Mouse (Mus musculus): ENCODE data around the gene Prpf38a. TPM values are rescaled to one million over a fixed set of nuclear protein-coding genes. Genes with fewer than 3 reads are reported as not detected.
A peak's percentile ranks its signal among the peaks of the same experiment; 100 is the strongest.

Prpf38a gene
- polyA plus RNA-seq (2014; fragmentation: Nextera tagmentation; extraction: Ambion mirVana) = 52.7 and 59.8 TPM in 2 replicates

GRCm38 (mm10) chr4:108578840-108579742 lies at the start of gene Prpf38a, which contains the start of gene Orc1:
Gene Prpf38a (minus strand): TSS chr4:108579336.
Gene Orc1 (plus strand): TSS chr4:108579423.
- Histone ChIP-seq H3K4me2 (ENCODE audit: low read length) (peak within 1 kb of the TSS; percentile 86), H3K27me3 (ENCODE audit: control insufficient read depth, insufficient read depth, low read length) (no peaks in the 10 kb centered on the region)
- peak; percentile 99 for ATAC-seq (ENCODE audit: insufficient number of reproducible peaks, insufficient read depth, low FRiP score, low read depth)

GRCm38 (mm10) chr4:108627066-108627465 lies 47.9 kb upstream of the Prpf38a start:
- H3K4me3 ChIP-seq (ENCODE audit: control insufficient read depth in 1 of 2, insufficient read depth in 1 of 2, low read depth in 1 of 2, low read length in 2 of 2) = no peak overlapping the region
- 68% methylated on average over 5 of the region's 5 CpGs for WGBS
- H3K36me3 ChIP-seq (ENCODE audit: control insufficient read depth, insufficient read depth, low read length) = peaks cover 88% of the 10 kb centered on the region
- no peaks in the 10 kb centered on the region for H3K9me3 ChIP-seq (ENCODE audit: control insufficient read depth, low read length)
- H3K4me1 ChIP-seq (ENCODE audit: control insufficient read depth in 2 of 2, insufficient read depth in 2 of 2, low read length in 2 of 2) = no peaks in the 10 kb centered on the region
- no peak overlapping the region for H3K27ac ChIP-seq (replicated peaks in 1 of 2; ENCODE audit: control insufficient read depth in 1 of 2, insufficient read depth in 1 of 2, low read depth in 2 of 2, low read length in 2 of 2)
- H3K27me3 ChIP-seq (ENCODE audit: control insufficient read depth, insufficient read depth, low read length) = no peaks in the 10 kb centered on the region
- ATAC-seq (ENCODE audit: insufficient number of reproducible peaks, insufficient read depth, low FRiP score, low read depth) = no peak
- H3K4me2 ChIP-seq (ENCODE audit: low read length) = no peak overlapping the region
- no peak overlapping the region for H3K9ac ChIP-seq (ENCODE audit: low read length)

More at GRCm38 (mm10) chr4:108578840-108579742, at the start of gene Prpf38a, which contains the start of gene Orc1:
- peak within 1 kb of the TSS; percentile 72 to 84 for H3K27ac ChIP-seq (replicated peaks in 1 of 2; ENCODE audit: control insufficient read depth in 1 of 2, insufficient read depth in 1 of 2, low read depth in 2 of 2, low read length in 2 of 2)
- H3K9me3 ChIP-seq (ENCODE audit: control insufficient read depth, low read length) = no peaks in the 10 kb centered on the region
- peak within 1 kb of the TSS; percentile 92 to 98 for H3K4me3 ChIP-seq (ENCODE audit: control insufficient read depth in 1 of 2, insufficient read depth in 1 of 2, low read depth in 1 of 2, low read length in 2 of 2)
- H3K9ac ChIP-seq (ENCODE audit: low read length) = peak within 1 kb of the TSS; percentile 86
- H3K4me1 ChIP-seq (ENCODE audit: control insufficient read depth in 2 of 2, insufficient read depth in 2 of 2, low read length in 2 of 2) = peaks cover 2 to 19% of the 10 kb centered on the region in 2 experiments; a peak in 3 of 4 replicates
- peaks cover 24% of the 10 kb centered on the region for H3K36me3 ChIP-seq (ENCODE audit: control insufficient read depth, insufficient read depth, low read length)
- under 1% methylated on average over 64 of the region's 64 CpGs for WGBS

- H3K27me3 ChIP-seq (ENCODE audit: control insufficient read depth, insufficient read depth, low read length) = no peaks in the 10 kb centered on the region
These were observed 42.4 kb upstream of the Prpf38a start for GRCm38 (mm10) chr4:108621504-108621903.

GRCm38 (mm10) chr4:108620536-108620935 lies 41.4 kb upstream of the Prpf38a start:
- WGBS = 12% methylated on average over 8 of the region's 8 CpGs
- peak overlapping the region; percentile 88 for H3K4me2 ChIP-seq (ENCODE audit: low read length)
- peaks cover 24% of the 10 kb centered on the region for H3K36me3 ChIP-seq (ENCODE audit: control insufficient read depth, insufficient read depth, low read length)
- ATAC-seq (ENCODE audit: insufficient number of reproducible peaks, insufficient read depth, low FRiP score, low read depth) = no peak
- no peaks in the 10 kb centered on the region for H3K9me3 ChIP-seq (ENCODE audit: control insufficient read depth, low read length)
- H3K9ac ChIP-seq (ENCODE audit: low read length) = peak overlapping the region; percentile 92
- peaks cover 7 to 15% of the 10 kb centered on the region in 2 experiments for H3K4me1 ChIP-seq (ENCODE audit: control insufficient read depth in 2 of 2, insufficient read depth in 2 of 2, low read length in 2 of 2)
- H3K27ac ChIP-seq (replicated peaks in 1 of 2; ENCODE audit: control insufficient read depth in 1 of 2, insufficient read depth in 1 of 2, low read depth in 2 of 2, low read length in 2 of 2) = peak overlapping the region; percentile 60 to 78
- H3K27me3 ChIP-seq (ENCODE audit: control insufficient read depth, insufficient read depth, low read length) = no peaks in the 10 kb centered on the region
- H3K4me3 ChIP-seq (ENCODE audit: control insufficient read depth in 1 of 2, insufficient read depth in 1 of 2, low read depth in 1 of 2, low read length in 2 of 2) = peak overlapping the region; percentile 67 to 83

More at GRCm38 (mm10) chr4:108621504-108621903, 42.4 kb upstream of the Prpf38a start:
- Histone ChIP-seq H3K9me3 (ENCODE audit: control insufficient read depth, low read length) (no peaks in the 10 kb centered on the region), H3K4me1 (ENCODE audit: control insufficient read depth in 2 of 2, insufficient read depth in 2 of 2, low read length in 2 of 2) (peaks cover 7 to 15% of the 10 kb centered on the region in 2 experiments), H3K4me2 (ENCODE audit: low read length) (no peak overlapping the region), H3K36me3 (ENCODE audit: control insufficient read depth, insufficient read depth, low read length) (peaks cover 33% of the 10 kb centered on the region), H3K9ac (ENCODE audit: low read length) (no peak overlapping the region), H3K4me3 (ENCODE audit: control insufficient read depth in 1 of 2, insufficient read depth in 1 of 2, low read depth in 1 of 2, low read length in 2 of 2) (no peak overlapping the region), H3K27ac (replicated peaks in 1 of 2; ENCODE audit: control insufficient read depth in 1 of 2, insufficient read depth in 1 of 2, low read depth in 2 of 2, low read length in 2 of 2) (no peak overlapping the region)
- no peak for ATAC-seq (ENCODE audit: insufficient number of reproducible peaks, insufficient read depth, low FRiP score, low read depth)
- 91% methylated on average over 6 of the region's 6 CpGs for WGBS

- Histone ChIP-seq H3K27ac (replicated peaks in 1 of 2; ENCODE audit: control insufficient read depth in 1 of 2, insufficient read depth in 1 of 2, low read depth in 2 of 2, low read length in 2 of 2) (peak within 1 kb of the TSS; percentile 78 to 84), H3K9me3 (ENCODE audit: control insufficient read depth, low read length) (no peaks in the 10 kb centered on the region), H3K4me1 (ENCODE audit: control insufficient read depth in 2 of 2, insufficient read depth in 2 of 2, low read length in 2 of 2) (peaks cover 7 to 15% of the 10 kb centered on the region in 2 experiments), H3K36me3 (ENCODE audit: control insufficient read depth, insufficient read depth, low read length) (peaks cover 16% of the 10 kb centered on the region), H3K27me3 (ENCODE audit: control insufficient read depth, insufficient read depth, low read length) (no peaks in the 10 kb centered on the region), H3K4me2 (ENCODE audit: low read length) (peak within 1 kb of the TSS; percentile 88), H3K9ac (ENCODE audit: low read length) (peak within 1 kb of the TSS; percentile 92), H3K4me3 (ENCODE audit: control insufficient read depth in 1 of 2, insufficient read depth in 1 of 2, low read depth in 1 of 2, low read length in 2 of 2) (peak within 1 kb of the TSS; percentile 67 to 83)
- WGBS = under 1% methylated on average over 79 of the region's 86 CpGs
- peak; percentile 92 for ATAC-seq (ENCODE audit: insufficient number of reproducible peaks, insufficient read depth, low FRiP score, low read depth)
These were observed 40.6 kb upstream of the Prpf38a start, which contains the start of gene Cc2d1b for GRCm38 (mm10) chr4:108619587-108620341. Gene Cc2d1b (plus strand): TSS chr4:108619940.

- Histone ChIP-seq H3K9me3 (ENCODE audit: control insufficient read depth, low read length) (no peaks in the 10 kb centered on the region), H3K4me3 (ENCODE audit: control insufficient read depth in 1 of 2, insufficient read depth in 1 of 2, low read depth in 1 of 2, low read length in 2 of 2) (peak overlapping the region; percentile 67 to 83), H3K4me1 (ENCODE audit: control insufficient read depth in 2 of 2, insufficient read depth in 2 of 2, low read length in 2 of 2) (peaks cover 7 to 15% of the 10 kb centered on the region in 2 experiments), H3K27ac (replicated peaks in 1 of 2; ENCODE audit: control insufficient read depth in 1 of 2, insufficient read depth in 1 of 2, low read depth in 2 of 2, low read length in 2 of 2) (peak overlapping the region; percentile 78 to 84), H3K36me3 (ENCODE audit: control insufficient read depth, insufficient read depth, low read length) (peaks cover 11% of the 10 kb centered on the region), H3K9ac (ENCODE audit: low read length) (peak overlapping the region; percentile 92), H3K4me2 (ENCODE audit: low read length) (peak overlapping the region; percentile 88), H3K27me3 (ENCODE audit: control insufficient read depth, insufficient read depth, low read length) (no peaks in the 10 kb centered on the region)
- 0 out of 2 replicates have a peak, but pooled peaks have one; percentile 8 for ATAC-seq (ENCODE audit: insufficient number of reproducible peaks, insufficient read depth, low FRiP score, low read depth)
- 3% methylated on average over 10 of the region's 10 CpGs for WGBS
These were observed 40.0 kb upstream of the Prpf38a start for GRCm38 (mm10) chr4:108619165-108619564.

- Histone ChIP-seq H3K27ac (replicated peaks in 1 of 2; ENCODE audit: control insufficient read depth in 1 of 2, insufficient read depth in 1 of 2, low read depth in 2 of 2, low read length in 2 of 2) (no peak overlapping the region; a peak in 2 of 4 replicates), H3K9me3 (ENCODE audit: control insufficient read depth, low read length) (no peaks in the 10 kb centered on the region), H3K9ac (ENCODE audit: low read length) (peak overlapping the region; percentile 92; the same call in 1 of the 2 replicates), H3K27me3 (ENCODE audit: control insufficient read depth, insufficient read depth, low read length) (no peaks in the 10 kb centered on the region), H3K36me3 (ENCODE audit: control insufficient read depth, insufficient read depth, low read length) (peaks cover 12% of the 10 kb centered on the region; the same call in 1 of the 2 replicates), H3K4me3 (ENCODE audit: control insufficient read depth in 1 of 2, insufficient read depth in 1 of 2, low read depth in 1 of 2, low read length in 2 of 2) (peak overlapping the region; percentile 67 to 83; a peak in 3 of 4 replicates), H3K4me1 (ENCODE audit: control insufficient read depth in 2 of 2, insufficient read depth in 2 of 2, low read length in 2 of 2) (peaks cover 7 to 15% of the 10 kb centered on the region in 2 experiments), H3K4me2 (ENCODE audit: low read length) (peak overlapping the region; percentile 88)
- WGBS = 58% methylated on average over 4 of the region's 4 CpGs
- no peak for ATAC-seq (ENCODE audit: insufficient number of reproducible peaks, insufficient read depth, low FRiP score, low read depth)
These were observed 39.5 kb upstream of the Prpf38a start for GRCm38 (mm10) chr4:108618586-108618985.

Measured in heart, embryonic 14.5 days (tissue).